Mouse (Mus musculus) limb, embryonic 11.5 days (tissue): ENCODE measurements around the gene Commd1. TPM values are rescaled to one million over a fixed set of nuclear protein-coding genes. Genes with fewer than 3 reads are reported as not detected.
A peak's percentile ranks its signal among the peaks of the same experiment; 100 is the strongest.

Source experiments
- ATAC-seq: fragments of 200-750 bp; cut with Nextera tagmentation; 2 replicates; pipeline ENCODE4 v1.8.0; 2017; ENCODE audit warnings: low read depth; ENCODE audit not compliant: insufficient number of reproducible peaks, low FRiP score, low TSS enrichment
- DNase-seq: peaks from one replicate; pipeline ENCODE4 v3.0.0-alpha.2; 2015; ENCODE audit warnings: low spot score
- H3K27ac ChIP-seq: fragments of 300-500 bp; sonication (generic); replicated peaks from 2 replicates; pipeline ENCODE4 v1.5.1; 2014; ENCODE audit warnings: low read depth, mild to moderate bottlenecking, low read length
- H3K27me3 ChIP-seq: fragments of 300-500 bp; sonication (generic); 2 replicates; pipeline ENCODE4 v1.6.1; 2014; ENCODE audit warnings: mild to moderate bottlenecking, low read length, mixed read lengths; ENCODE audit not compliant: control insufficient read depth, insufficient read depth
- H3K36me3 ChIP-seq: fragments of 300-500 bp; sonication (generic); 2 replicates; pipeline ENCODE4 v1.6.1; 2014; ENCODE audit warnings: mild to moderate bottlenecking, low read length, moderate library complexity, mixed read lengths; ENCODE audit not compliant: control insufficient read depth, insufficient read depth
- H3K4me1 ChIP-seq: fragments of 300-500 bp; sonication (generic); 2 replicates; pipeline ENCODE4 v1.6.1; 2014; ENCODE audit warnings: low read length, mixed read lengths; ENCODE audit not compliant: control insufficient read depth, insufficient read depth
- H3K4me2 ChIP-seq: fragments of 300-500 bp; sonication (generic); 2 replicates; pipeline ENCODE4 v1.6.1; 2014; ENCODE audit warnings: low read depth, mild to moderate bottlenecking, moderate library complexity; ENCODE audit not compliant: severe bottlenecking
- H3K4me3 ChIP-seq: fragments of 300-500 bp; sonication (generic); 2 replicates; pipeline ENCODE4 v1.5.1; 2014; ENCODE audit warnings: low read depth, low read length
- H3K9ac ChIP-seq: fragments of 300-500 bp; sonication (generic); 2 replicates; pipeline ENCODE4 v1.6.1; 2014; ENCODE audit warnings: mild to moderate bottlenecking, low read length
- H3K9me3 ChIP-seq: fragments of 300-500 bp; sonication (generic); 2 replicates; pipeline ENCODE4 v1.6.1; 2016; ENCODE audit warnings: low read length; ENCODE audit not compliant: control insufficient read depth
- WGBS: fragments of 180-500 bp; shearing (Covaris S2); extraction: QIAGEN DNeasy Blood & Tissue Kit; methylation state at CpG from one replicate; pipeline ENCODE4 v1.1.7; 2014; 5-methylcytosine and 5-hydroxymethylcytosine counted together
- polyA plus RNA-seq: library from polyadenylated mRNA; unstranded; fragments of >200 nt; fragmentation: Nextera tagmentation; extraction: Ambion mirVana; gene quantifications from 2 replicates; pipeline ENCODE4 v1.2.1, GENCODE M21; 2014

Gene Commd1
- polyA plus RNA-seq, 1 experiment from 2014 or later, result 417 TPM

- WGBS, result 91% methylated on average over 1 of the region's 1 CpGs
- Histone ChIP-seq H3K9me3 (no peaks in the 10 kb centered on the region), H3K9ac (no peak overlapping the region), H3K27me3 (no peaks in the 10 kb centered on the region), H3K4me2 (no peak overlapping the region), H3K27ac (no peak overlapping the region), H3K4me3 (no peak overlapping the region), H3K4me1 (no peaks in the 10 kb centered on the region), H3K36me3 (peaks cover 27% of the 10 kb centered on the region)
- DNase-seq, result no peak
- ATAC-seq, result no peak
Measured at GRCm38 (mm10) chr11:22998308-22998707, 16.1 kb upstream of the Commd1 start.

DNA sequence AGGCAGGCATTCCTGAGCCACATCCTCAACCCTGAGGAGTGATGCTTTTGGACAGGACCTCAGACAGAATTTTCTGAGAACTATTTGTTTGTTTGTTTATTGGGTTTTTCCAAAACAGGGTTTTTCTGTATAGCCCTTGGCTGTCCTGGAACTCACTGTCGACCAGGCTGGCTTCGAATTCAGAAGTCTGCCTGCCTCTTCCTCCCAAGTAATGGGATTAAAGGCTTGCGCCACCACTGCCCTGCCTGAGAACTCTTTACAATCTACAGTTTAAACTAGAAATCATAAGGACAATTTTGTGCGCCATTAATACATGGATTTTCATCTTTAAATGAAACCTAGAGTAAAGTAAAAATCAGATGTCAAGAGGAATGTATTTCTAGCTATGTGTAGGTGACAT lies 13.3 kb upstream of the Commd1 start:
- Histone ChIP-seq H3K27ac (no peak overlapping the region), H3K36me3 (peaks cover 21% of the 10 kb centered on the region), H3K4me3 (no peak overlapping the region), H3K9ac (no peak overlapping the region), H3K4me2 (no peak overlapping the region), H3K27me3 (no peaks in the 10 kb centered on the region), H3K4me1 (peaks cover 9% of the 10 kb centered on the region), H3K9me3 (no peaks in the 10 kb centered on the region)
- DNase-seq (no peak), ATAC-seq (no peak)
- 92% methylated on average over 4 of the region's 4 CpGs for WGBS

- Histone ChIP-seq H3K4me3 (no peak overlapping the region), H3K9me3 (no peaks in the 10 kb centered on the region), H3K4me2 (no peak overlapping the region), H3K4me1 (peaks cover 9% of the 10 kb centered on the region), H3K36me3 (peaks cover 19% of the 10 kb centered on the region), H3K9ac (no peak overlapping the region), H3K27ac (no peak overlapping the region), H3K27me3 (no peaks in the 10 kb centered on the region)
- no peak for DNase-seq
- no peak for ATAC-seq
- 96% methylated on average over 2 of the region's 2 CpGs for whole genome bisulfite sequencing
Measured at GRCm38 (mm10) chr11:22994271-22994670, 12.1 kb upstream of the Commd1 start.

DNA sequence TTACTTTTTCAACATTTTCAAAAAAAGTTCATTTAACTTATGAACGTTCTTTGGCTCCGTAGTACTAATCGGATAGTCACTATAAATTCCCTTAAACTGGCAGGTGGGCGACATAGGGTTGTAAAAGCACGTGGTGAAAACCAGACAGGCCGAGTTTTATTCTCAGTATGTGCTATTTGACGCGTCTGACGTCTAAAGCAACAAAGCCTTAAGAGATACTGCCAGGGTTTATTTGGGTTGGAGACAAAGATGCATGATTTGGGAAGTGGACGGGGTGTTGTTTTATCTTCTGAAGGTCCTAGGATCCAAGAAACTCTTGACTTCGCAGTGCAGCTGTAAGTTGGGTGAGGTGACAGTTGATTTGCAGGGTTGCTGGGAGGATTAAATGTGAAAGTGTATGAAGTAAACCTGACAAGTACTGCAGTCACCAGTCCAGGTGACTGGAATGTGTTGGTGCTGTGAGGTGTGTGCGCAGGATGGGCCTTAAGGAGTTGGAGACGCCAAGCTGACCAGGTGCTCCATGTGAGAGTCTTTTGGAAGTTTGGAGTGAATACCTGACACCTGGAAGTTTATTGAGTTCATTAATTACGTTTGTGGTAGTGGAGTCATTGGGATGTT lies 9.1 kb upstream of the Commd1 start:
- H3K27ac ChIP-seq, result no peak overlapping the region
- no peaks in the 10 kb centered on the region for H3K9me3 ChIP-seq
- DNase-seq (no peak), ATAC-seq (no peak)
- peak overlapping the region; percentile 76 for H3K9ac ChIP-seq
- peaks cover 7% of the 10 kb centered on the region; the same call in 1 of the 2 replicates for H3K36me3 ChIP-seq
- 10% methylated on average over 14 of the region's 14 CpGs for WGBS
- peak overlapping the region; percentile 63 for H3K4me3 ChIP-seq
- H3K4me2 ChIP-seq, result peak overlapping the region; percentile 92
- peaks cover 9% of the 10 kb centered on the region for H3K4me1 ChIP-seq
- no peaks in the 10 kb centered on the region for H3K27me3 ChIP-seq

DNA sequence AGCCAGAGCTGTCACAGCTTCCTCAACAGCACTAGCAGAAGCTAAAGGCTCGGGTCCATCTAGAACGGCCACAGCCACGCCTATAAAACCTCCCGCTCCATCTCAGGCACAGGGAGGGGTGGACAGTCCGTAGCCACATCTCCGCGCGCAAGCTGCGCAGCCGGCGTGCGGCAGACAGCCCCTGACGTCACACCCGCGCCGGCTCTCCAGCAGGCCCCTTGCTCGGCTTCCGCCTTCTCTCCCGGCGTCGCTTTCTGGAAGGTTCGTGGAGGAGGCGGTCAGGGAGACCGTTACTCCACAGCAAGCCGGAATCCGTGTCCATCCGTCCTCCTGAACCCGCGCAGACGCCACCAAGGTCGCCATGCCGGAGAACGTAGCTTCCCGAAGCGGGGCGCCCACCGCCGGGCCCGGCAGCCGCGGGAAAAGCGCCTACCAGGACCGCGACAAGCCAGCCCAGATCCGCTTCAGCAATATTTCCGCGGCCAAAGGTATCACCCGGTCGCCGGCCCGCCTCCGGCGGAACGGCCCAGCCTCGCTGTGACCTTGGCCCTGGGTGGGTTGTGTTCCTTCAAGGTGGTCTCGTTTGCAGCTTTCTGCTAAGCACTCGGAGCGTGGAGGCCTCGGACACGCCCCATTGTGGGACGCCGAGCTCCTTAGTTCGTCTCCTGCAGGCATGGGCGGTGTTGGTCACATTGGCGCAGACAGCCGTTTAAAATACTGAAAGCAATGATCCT lies 8.4 kb upstream of the Commd1 start, which contains the start of gene Cct4:
Gene Cct4, plus strand, starts transcription at position 127 of the 734 bp plus-strand sequence.
- Histone ChIP-seq H3K4me3 (peak within 1 kb of the TSS; percentile 63), H3K27ac (peak within 1 kb of the TSS; percentile 81), H3K9me3 (no peaks in the 10 kb centered on the region), H3K9ac (peak within 1 kb of the TSS; percentile 76), H3K27me3 (no peaks in the 10 kb centered on the region), H3K4me1 (peaks cover 9% of the 10 kb centered on the region), H3K36me3 (peaks cover 2% of the 10 kb centered on the region; the same call in 1 of the 2 replicates), H3K4me2 (peak within 1 kb of the TSS; percentile 92)
- ATAC-seq (peak; percentile 98), DNase-seq (peak; percentile 94)
- under 1% methylated on average over 66 of the region's 66 CpGs for WGBS

- Histone ChIP-seq H3K9me3 (no peaks in the 10 kb centered on the region), H3K36me3 (no peaks in the 10 kb centered on the region; the same call in 1 of the 2 replicates), H3K27ac (no peak overlapping the region), H3K27me3 (no peaks in the 10 kb centered on the region), H3K9ac (peak overlapping the region; percentile 76; the same call in 1 of the 2 replicates), H3K4me3 (peak overlapping the region; percentile 63), H3K4me1 (peaks cover 9% of the 10 kb centered on the region), H3K4me2 (peak overlapping the region; percentile 92)
- ATAC-seq (no peak), DNase-seq (no peak)
- WGBS, result 50% methylated on average over 1 of the region's 1 CpGs
Measured at GRCm38 (mm10) chr11:22989786-22990185, 7.6 kb upstream of the Commd1 start.

DNA sequence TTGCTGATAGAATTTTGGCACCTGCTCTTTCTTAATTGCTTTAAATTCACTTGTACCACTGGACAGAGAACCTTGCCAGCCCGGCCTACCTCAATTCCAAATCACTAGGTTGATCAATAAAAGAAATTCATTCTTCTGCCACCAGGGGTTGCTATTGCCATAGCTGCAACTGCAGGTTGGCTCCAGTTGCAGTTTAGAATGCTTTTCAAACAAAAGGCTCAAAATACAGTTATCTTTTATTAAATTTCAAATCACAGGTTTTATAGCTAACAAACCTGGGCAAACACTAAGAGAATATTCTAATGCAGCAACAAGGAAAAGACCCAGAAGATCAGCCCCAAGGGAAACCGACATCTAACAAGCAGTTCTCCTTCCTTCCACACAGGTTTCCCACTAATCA lies 5.2 kb upstream of the Commd1 start:
- H3K9ac ChIP-seq, result no peak overlapping the region
- H3K4me2 ChIP-seq, result no peak overlapping the region
- no peaks in the 10 kb centered on the region for H3K9me3 ChIP-seq
- H3K27me3 ChIP-seq, result no peaks in the 10 kb centered on the region
- DNase-seq, result peak; percentile 36
- no peak for ATAC-seq
- H3K4me3 ChIP-seq, result no peak overlapping the region
- peaks cover 9% of the 10 kb centered on the region for H3K4me1 ChIP-seq
- H3K27ac ChIP-seq, result no peak overlapping the region
- WGBS, result 50% methylated on average over 2 of the region's 2 CpGs
- H3K36me3 ChIP-seq, result no peaks in the 10 kb centered on the region

DNA sequence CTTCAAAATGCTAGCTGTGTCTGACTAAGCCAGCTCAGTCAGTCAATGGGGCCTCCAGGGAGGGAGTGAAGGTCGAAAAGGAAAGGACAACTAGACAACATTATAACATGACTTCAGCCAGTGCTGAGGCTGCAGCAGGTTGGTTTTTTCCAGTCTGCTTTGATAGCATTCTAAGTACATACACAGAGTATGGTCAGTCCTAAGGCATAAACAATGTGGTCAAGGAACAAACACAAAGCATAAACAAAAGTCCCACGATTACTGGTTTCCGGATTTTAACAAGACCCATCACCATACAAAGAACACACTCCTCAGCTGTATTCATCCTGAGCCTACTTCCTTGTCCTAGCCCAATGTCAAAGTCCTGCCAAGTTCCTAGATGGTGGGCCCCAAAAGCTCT lies 3.3 kb upstream of the Commd1 start:
- peaks cover 6% of the 10 kb centered on the region for H3K4me1 ChIP-seq
- 82% methylated on average over 3 of the region's 3 CpGs for WGBS
- no peak overlapping the region for H3K9ac ChIP-seq

More for the DNA sequence above, 3.3 kb upstream of the Commd1 start:
- Histone ChIP-seq H3K27ac (no peak overlapping the region), H3K36me3 (no peaks in the 10 kb centered on the region), H3K4me3 (no peak overlapping the region), H3K9me3 (no peaks in the 10 kb centered on the region), H3K27me3 (no peaks in the 10 kb centered on the region), H3K4me2 (no peak overlapping the region)
- DNase-seq, result no peak
- no peak for ATAC-seq
